Mouse (Mus musculus): ENCODE measurements around the gene Ncl.

GRCm38 (mm10) chr1:86306686-86307085 is 52.5 kb downstream of the Ncl start:
- TF ChIP-seq CTCF (IDR thresholded peaks at IDR 0.05; ENCODE audit: low read depth), result no peak
- no peak for TF ChIP-seq EP300 (IDR thresholded peaks at IDR 0.05; ENCODE audit: low read depth)

Measured in heart, postnatal 0 days (tissue).